Mouse (Mus musculus): ENCODE measurements around the gene Atxn7. TPM values are rescaled to one million over a fixed set of nuclear protein-coding genes. Genes with fewer than 3 reads are reported as not detected.
"Not testable (repeated sequence)": the region's sequence is repeated elsewhere in the genome, so short reads cannot be mapped to it uniquely, and the experiment has no call there.

Gene Atxn7
- polyA plus RNA-seq, 1 experiment from 2014 or later = 1.2 TPM

DNA sequence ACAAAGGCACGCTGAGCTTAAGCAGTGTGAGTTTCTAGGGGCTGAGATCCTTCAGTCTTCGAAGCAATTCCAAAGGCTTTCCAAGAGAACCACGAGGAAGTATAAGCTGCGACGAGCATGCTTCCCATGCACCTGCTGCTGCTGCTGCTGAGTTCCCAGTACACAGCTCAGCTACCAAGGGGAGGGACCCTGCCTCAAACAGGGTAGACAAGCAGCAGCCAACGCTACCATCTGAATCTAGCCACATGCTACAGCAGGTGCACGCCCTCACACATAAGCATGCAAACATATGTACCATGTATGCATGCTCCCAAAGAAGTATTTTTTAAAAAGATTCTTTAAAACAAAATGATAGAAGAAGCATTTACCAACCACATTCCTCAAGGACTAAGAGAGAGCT, 12.9 kb upstream of the Atxn7 start:
- ATAC-seq (ENCODE audit: low read depth) = no peak
- 87% methylated on average over 7 of the region's 7 CpGs for WGBS (ENCODE audit: insufficient replicate concordance)
- Histone ChIP-seq H3K27me3 (ENCODE audit: control insufficient read depth, insufficient read depth, low read depth, low read length) (no peaks in the 10 kb centered on the region), H3K9me3 (replicated peaks; ENCODE audit: control insufficient read depth, low read length) (no peaks in the 10 kb centered on the region), H3K4me1 (ENCODE audit: control insufficient read depth, low read depth, low read length) (no peaks in the 10 kb centered on the region), H3K27ac (ENCODE audit: low read length) (no peak overlapping the region), H3K9ac (ENCODE audit: low read depth, low read length) (no peak overlapping the region), H3K4me2 (ENCODE audit: low read depth, low read length) (no peak overlapping the region), H3K4me3 (ENCODE audit: low read depth, low read length) (no peak overlapping the region), H3K36me3 (ENCODE audit: control insufficient read depth, insufficient read depth) (peaks cover 26% of the 10 kb centered on the region)

DNA sequence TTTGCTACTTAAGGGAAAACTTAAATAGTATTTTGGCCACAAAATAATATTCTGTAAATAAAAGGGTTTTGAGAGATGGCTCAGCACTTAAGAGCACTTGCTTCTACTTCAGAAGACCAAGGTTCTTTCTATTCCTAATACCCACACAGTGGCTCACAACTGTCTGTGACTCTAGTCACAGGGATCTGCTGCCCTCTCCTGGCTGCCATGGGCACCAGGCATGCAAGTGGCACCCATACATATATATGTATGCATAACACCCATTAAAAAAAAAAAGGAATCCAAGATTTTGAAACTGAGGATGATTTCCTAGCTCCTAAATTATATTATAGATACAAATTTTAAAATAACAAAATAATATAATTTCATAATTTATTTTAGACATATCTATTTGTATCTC, 10.8 kb upstream of the Atxn7 start:
- H3K4me1 ChIP-seq (ENCODE audit: control insufficient read depth, low read depth, low read length) = no peaks in the 10 kb centered on the region
- H3K36me3 ChIP-seq (ENCODE audit: control insufficient read depth, insufficient read depth) = peaks cover 26% of the 10 kb centered on the region
- no peaks in the 10 kb centered on the region for H3K9me3 ChIP-seq (replicated peaks; ENCODE audit: control insufficient read depth, low read length)
- H3K4me2 ChIP-seq (ENCODE audit: low read depth, low read length) = no peak overlapping the region
- H3K9ac ChIP-seq (ENCODE audit: low read depth, low read length) = no peak overlapping the region
- no peak overlapping the region for H3K27ac ChIP-seq (ENCODE audit: low read length)
- ATAC-seq (ENCODE audit: low read depth) = no peak
- H3K27me3 ChIP-seq (ENCODE audit: control insufficient read depth, insufficient read depth, low read depth, low read length) = no peaks in the 10 kb centered on the region
- no peak overlapping the region for H3K4me3 ChIP-seq (ENCODE audit: low read depth, low read length)

DNA sequence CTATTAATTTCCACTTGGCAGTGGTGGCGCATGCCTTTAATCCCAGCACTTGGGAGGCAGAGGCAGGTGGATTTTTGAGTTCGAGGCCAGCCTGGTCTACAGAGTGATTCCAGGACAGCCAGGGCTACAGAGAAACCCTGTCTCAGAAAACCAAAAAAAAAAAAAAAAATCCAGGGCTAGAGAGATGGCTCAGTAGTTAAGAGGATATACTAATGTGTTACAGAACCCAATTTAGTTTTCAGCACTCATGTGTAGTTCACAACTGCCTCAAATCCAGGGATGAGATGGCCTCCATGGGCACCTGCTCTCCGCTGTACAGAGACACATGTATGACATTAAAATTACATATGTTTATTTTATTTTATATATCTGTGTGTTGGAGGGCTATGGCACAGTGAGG, 9.1 kb upstream of the Atxn7 start:
- not testable (repeated sequence) for H3K9me3 ChIP-seq (replicated peaks; ENCODE audit: control insufficient read depth, low read length)

DNA sequence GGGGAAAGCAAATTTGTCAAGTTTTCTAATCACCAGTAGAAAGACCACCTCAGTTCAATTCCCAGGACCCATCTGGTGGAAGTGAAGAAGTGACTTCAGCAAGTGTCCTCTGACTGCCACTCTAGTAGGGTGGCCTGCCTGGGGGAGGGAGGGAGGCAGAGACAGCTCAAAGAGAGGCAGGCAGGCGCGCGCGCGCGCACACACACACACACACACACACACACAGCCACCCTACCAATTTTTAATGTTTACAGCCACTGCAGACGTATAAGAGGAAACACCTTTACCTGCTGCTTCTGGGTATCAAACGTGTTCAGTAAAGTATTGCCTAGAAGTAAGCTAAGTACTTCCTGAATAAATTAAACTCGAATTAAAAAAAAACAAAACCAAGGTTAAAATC, 1.2 kb upstream of the Atxn7 start:
- Histone ChIP-seq H3K27me3 (ENCODE audit: control insufficient read depth, insufficient read depth, low read depth, low read length) (no peaks in the 10 kb centered on the region), H3K9ac (ENCODE audit: low read depth, low read length) (peak overlapping the region; percentile 87), H3K4me2 (ENCODE audit: low read depth, low read length) (peak overlapping the region; percentile 88), H3K9me3 (replicated peaks; ENCODE audit: control insufficient read depth, low read length) (no peaks in the 10 kb centered on the region), H3K4me1 (ENCODE audit: control insufficient read depth, low read depth, low read length) (peaks cover 22% of the 10 kb centered on the region), H3K36me3 (ENCODE audit: control insufficient read depth, insufficient read depth) (no peaks in the 10 kb centered on the region), H3K4me3 (ENCODE audit: low read depth, low read length) (peak overlapping the region; percentile 79), H3K27ac (ENCODE audit: low read length) (peak overlapping the region; percentile 75; the same call in 1 of the 2 replicates)
- peak; percentile 57; the same call in 1 of the 2 replicates for ATAC-seq (ENCODE audit: low read depth)
- WGBS (ENCODE audit: insufficient replicate concordance) = 2% methylated on average over 9 of the region's 9 CpGs

More for the DNA sequence above, 9.1 kb upstream of the Atxn7 start:
- not testable (repeated sequence) for H3K9ac ChIP-seq (ENCODE audit: low read depth, low read length); H3K27ac ChIP-seq (ENCODE audit: low read length); H3K4me2 ChIP-seq (ENCODE audit: low read depth, low read length); H3K4me3 ChIP-seq (ENCODE audit: low read depth, low read length); H3K27me3 ChIP-seq (ENCODE audit: control insufficient read depth, insufficient read depth, low read depth, low read length); ATAC-seq (ENCODE audit: low read depth); H3K4me1 ChIP-seq (ENCODE audit: control insufficient read depth, low read depth, low read length)
- WGBS (ENCODE audit: insufficient replicate concordance) = 80% methylated on average over 3 of the region's 3 CpGs
- H3K36me3 ChIP-seq (ENCODE audit: control insufficient read depth, insufficient read depth) = peaks cover 26% of the 10 kb centered on the region

DNA sequence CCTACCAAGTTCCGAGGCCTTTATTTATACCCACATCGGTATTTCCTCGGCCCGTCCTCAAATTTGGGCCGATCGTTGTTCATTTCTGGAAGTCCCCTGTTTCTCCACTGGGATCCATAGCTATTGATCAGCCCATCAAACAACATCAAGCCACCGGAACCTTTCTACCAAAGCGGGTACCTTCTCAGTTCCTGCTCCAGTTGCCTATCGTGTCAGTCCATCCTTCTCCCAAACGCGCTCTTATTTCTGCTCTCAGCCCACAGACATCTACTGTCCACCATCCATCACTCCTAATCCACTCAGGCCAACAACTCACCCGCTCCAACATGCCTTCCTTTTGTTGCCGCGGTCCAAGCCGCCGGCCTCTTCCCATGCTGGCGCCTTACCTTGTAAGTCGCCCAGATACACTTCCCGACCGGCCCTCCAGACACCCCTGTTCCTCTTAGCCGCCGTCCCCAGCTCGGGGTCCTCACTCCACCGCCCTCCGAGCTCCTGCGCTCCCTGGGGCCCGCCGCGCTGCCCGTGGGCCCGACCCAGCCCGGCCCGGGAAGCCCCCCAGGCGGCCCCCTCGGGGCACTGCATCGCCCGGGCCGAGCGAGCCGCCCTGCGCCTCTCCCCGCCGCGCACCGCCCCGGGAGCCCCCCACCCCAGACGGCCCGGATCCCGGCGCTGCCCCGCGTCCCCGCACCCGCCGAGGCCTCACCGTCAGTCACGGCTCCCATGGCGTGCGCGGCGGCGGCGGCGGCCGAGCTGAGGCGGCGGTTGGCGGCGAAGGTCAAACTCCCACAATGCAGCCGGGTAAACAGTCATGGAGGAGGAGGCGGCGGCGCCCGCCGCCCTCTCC, 536 bp upstream of the Atxn7 start:
- WGBS (ENCODE audit: insufficient replicate concordance) = under 1% methylated on average over 69 of the region's 75 CpGs
- no peaks in the 10 kb centered on the region for H3K9me3 ChIP-seq (replicated peaks; ENCODE audit: control insufficient read depth, low read length)
- H3K4me1 ChIP-seq (ENCODE audit: control insufficient read depth, low read depth, low read length) = peaks cover 22% of the 10 kb centered on the region
- no peaks in the 10 kb centered on the region for H3K27me3 ChIP-seq (ENCODE audit: control insufficient read depth, insufficient read depth, low read depth, low read length)
- H3K36me3 ChIP-seq (ENCODE audit: control insufficient read depth, insufficient read depth) = no peaks in the 10 kb centered on the region
- peak overlapping the region; percentile 79 for H3K4me3 ChIP-seq (ENCODE audit: low read depth, low read length)
- peak; percentile 79 for ATAC-seq (ENCODE audit: low read depth)
- H3K9ac ChIP-seq (ENCODE audit: low read depth, low read length) = peak overlapping the region; percentile 87
- peak overlapping the region; percentile 88 for H3K4me2 ChIP-seq (ENCODE audit: low read depth, low read length)
- peak overlapping the region; percentile 75 for H3K27ac ChIP-seq (ENCODE audit: low read length)

DNA sequence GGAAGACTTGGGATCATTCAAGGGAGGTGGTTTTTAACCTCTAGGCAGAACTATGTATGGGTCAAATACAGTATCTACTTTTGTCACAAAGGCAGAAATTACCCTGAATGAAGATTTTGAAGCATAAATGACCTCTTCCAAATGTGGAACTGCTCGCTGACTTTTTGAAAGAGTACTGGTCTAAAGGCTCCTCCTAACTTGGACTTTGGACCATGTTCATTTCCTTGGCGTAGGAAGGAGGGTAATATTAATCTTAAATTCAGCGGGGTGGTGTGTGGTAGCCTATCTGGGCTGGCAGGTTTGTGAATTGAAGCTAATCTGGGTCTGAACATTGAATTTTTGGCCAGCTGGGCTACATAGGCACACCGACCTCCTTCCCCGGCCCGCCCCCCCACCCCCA, 1.2 kb downstream of the Atxn7 start:
- WGBS (ENCODE audit: insufficient replicate concordance) = 40% methylated on average over 6 of the region's 6 CpGs
- H3K4me3 ChIP-seq (ENCODE audit: low read depth, low read length) = no peak overlapping the region
- no peak overlapping the region for H3K27ac ChIP-seq (ENCODE audit: low read length)
- no peaks in the 10 kb centered on the region for H3K27me3 ChIP-seq (ENCODE audit: control insufficient read depth, insufficient read depth, low read depth, low read length)
- ATAC-seq (ENCODE audit: low read depth) = no peak
- H3K36me3 ChIP-seq (ENCODE audit: control insufficient read depth, insufficient read depth) = no peaks in the 10 kb centered on the region
- no peaks in the 10 kb centered on the region for H3K9me3 ChIP-seq (replicated peaks; ENCODE audit: control insufficient read depth, low read length)
- H3K4me1 ChIP-seq (ENCODE audit: control insufficient read depth, low read depth, low read length) = peaks cover 22% of the 10 kb centered on the region
- no peak overlapping the region for H3K9ac ChIP-seq (ENCODE audit: low read depth, low read length)
- H3K4me2 ChIP-seq (ENCODE audit: low read depth, low read length) = no peak overlapping the region

DNA sequence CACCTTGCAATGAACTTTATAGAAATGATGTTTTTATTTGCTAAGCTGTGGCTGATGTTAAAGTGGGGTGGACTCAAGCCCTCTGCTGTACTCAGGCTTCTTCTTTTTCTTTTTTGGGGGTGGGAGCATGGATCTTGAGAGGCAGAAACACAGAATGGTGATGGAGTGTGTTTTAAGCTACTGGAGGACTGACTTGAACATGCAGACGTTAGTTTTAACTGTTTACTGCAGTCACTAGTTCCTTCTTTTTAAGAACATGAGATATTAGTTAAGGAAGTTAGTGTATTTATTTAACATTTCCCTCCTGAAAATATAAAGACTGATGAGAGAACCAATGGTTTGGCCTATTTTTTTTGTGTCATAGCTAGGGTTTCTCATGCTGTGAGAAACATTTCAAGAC, 2.3 kb downstream of the Atxn7 start:
- Histone ChIP-seq H3K27me3 (ENCODE audit: control insufficient read depth, insufficient read depth, low read depth, low read length) (no peaks in the 10 kb centered on the region), H3K4me2 (ENCODE audit: low read depth, low read length) (no peak overlapping the region), H3K4me1 (ENCODE audit: control insufficient read depth, low read depth, low read length) (peaks cover 17% of the 10 kb centered on the region), H3K9me3 (replicated peaks; ENCODE audit: control insufficient read depth, low read length) (no peaks in the 10 kb centered on the region), H3K36me3 (ENCODE audit: control insufficient read depth, insufficient read depth) (no peaks in the 10 kb centered on the region), H3K4me3 (ENCODE audit: low read depth, low read length) (no peak overlapping the region), H3K9ac (ENCODE audit: low read depth, low read length) (no peak overlapping the region), H3K27ac (ENCODE audit: low read length) (no peak overlapping the region)
- WGBS (ENCODE audit: insufficient replicate concordance) = 44% methylated on average over 1 of the region's 1 CpGs
- ATAC-seq (ENCODE audit: low read depth) = no peak

DNA sequence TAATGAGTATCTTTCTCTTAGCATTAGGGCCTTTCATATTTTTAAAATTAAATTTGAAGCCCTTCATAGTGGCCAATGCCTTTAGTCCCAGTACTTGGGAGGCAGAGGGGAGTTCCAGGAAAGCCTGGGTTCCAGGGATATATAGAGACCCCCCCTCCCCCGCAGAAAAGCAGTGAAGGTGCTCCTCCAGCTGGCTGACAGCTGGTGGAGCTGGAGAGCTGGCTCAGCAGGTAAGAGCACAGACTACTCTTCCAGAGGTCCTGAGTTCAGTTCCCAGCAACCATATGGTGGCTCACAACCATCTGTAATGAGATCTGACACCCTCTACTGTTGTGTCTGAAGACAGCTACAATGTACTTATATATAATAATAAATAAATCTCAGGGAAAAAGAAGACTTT, 6.4 kb downstream of the Atxn7 start:
- Histone ChIP-seq H3K4me3 (ENCODE audit: low read depth, low read length) (no peak overlapping the region), H3K27me3 (ENCODE audit: control insufficient read depth, insufficient read depth, low read depth, low read length) (no peaks in the 10 kb centered on the region), H3K9me3 (replicated peaks; ENCODE audit: control insufficient read depth, low read length) (no peaks in the 10 kb centered on the region), H3K27ac (ENCODE audit: low read length) (no peak overlapping the region), H3K9ac (ENCODE audit: low read depth, low read length) (no peak overlapping the region), H3K36me3 (ENCODE audit: control insufficient read depth, insufficient read depth) (no peaks in the 10 kb centered on the region), H3K4me2 (ENCODE audit: low read depth, low read length) (no peak overlapping the region), H3K4me1 (ENCODE audit: control insufficient read depth, low read depth, low read length) (no peaks in the 10 kb centered on the region; the same call in 1 of the 2 replicates)
- ATAC-seq (ENCODE audit: low read depth) = no peak
- WGBS (ENCODE audit: insufficient replicate concordance) = 21% methylated on average over 1 of the region's 1 CpGs

DNA sequence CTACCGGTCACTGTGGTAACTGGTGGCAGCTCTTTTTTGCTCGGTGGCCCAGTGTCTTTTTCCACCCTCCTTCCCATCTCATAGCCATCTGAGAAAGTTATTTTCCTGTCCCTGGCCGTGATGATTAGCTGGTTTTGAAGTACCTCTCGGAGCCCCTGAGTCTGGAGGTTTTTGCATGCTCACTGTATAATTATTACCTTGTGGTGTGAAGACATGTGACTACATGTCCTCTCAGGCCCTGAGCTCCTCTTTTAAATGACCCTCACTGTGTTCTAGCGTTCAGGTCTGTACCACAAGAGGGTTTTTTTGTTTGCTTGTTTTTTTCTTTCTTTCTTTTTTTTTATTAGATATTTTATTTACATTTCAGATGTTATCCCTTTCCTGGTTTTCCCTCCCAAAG, 7.2 kb downstream of the Atxn7 start:
- H3K36me3 ChIP-seq (ENCODE audit: control insufficient read depth, insufficient read depth) = no peaks in the 10 kb centered on the region
- no peaks in the 10 kb centered on the region for H3K27me3 ChIP-seq (ENCODE audit: control insufficient read depth, insufficient read depth, low read depth, low read length)
- no peak overlapping the region for H3K9ac ChIP-seq (ENCODE audit: low read depth, low read length)
- no peaks in the 10 kb centered on the region for H3K4me1 ChIP-seq (ENCODE audit: control insufficient read depth, low read depth, low read length)
- H3K9me3 ChIP-seq (replicated peaks; ENCODE audit: control insufficient read depth, low read length) = no peaks in the 10 kb centered on the region
- no peak overlapping the region for H3K4me3 ChIP-seq (ENCODE audit: low read depth, low read length)
- H3K4me2 ChIP-seq (ENCODE audit: low read depth, low read length) = no peak overlapping the region
- no peak for ATAC-seq (ENCODE audit: low read depth)
- WGBS (ENCODE audit: insufficient replicate concordance) = 71% methylated on average over 5 of the region's 5 CpGs
- H3K27ac ChIP-seq (ENCODE audit: low read length) = no peak overlapping the region
